Mouse (Mus musculus): Measurements from ENCODE around the gene Zfp963. TPM values are rescaled to one million over a fixed set of nuclear protein-coding genes. Genes with fewer than 3 reads are reported as not detected.
"Not testable (repeated sequence)": the region's sequence is repeated elsewhere in the genome, so short reads cannot be mapped to it uniquely, and the experiment has no call there.

Gene Zfp963
- polyA plus RNA-seq, 1 experiment from 2014 or later = 6.3 TPM

GRCm38 (mm10) chr8:69716403-69717231, 33.2 kb downstream of the Zfp963 start:
- Histone ChIP-seq H3K4me3 (peak overlapping the region; percentile 84), H3K9me3 (no peaks in the 10 kb centered on the region), H3K4me1 (replicated peaks) (peaks cover 18% of the 10 kb centered on the region), H3K36me3 (peaks cover 21% of the 10 kb centered on the region), H3K27me3 (ENCODE audit: insufficient read depth, poor library complexity, severe bottlenecking) (no peaks in the 10 kb centered on the region), H3K27ac (peak overlapping the region; percentile 98)
- WGBS = under 1% methylated on average over 52 of the region's 52 CpGs
- peak; percentile 95 for DNase-seq (ENCODE audit: low spot score)

GRCm38 (mm10) chr8:69715366-69715765, 34.4 kb downstream of the Zfp963 start:
- DNase-seq (ENCODE audit: low spot score) = no peak
- H3K36me3 ChIP-seq = peaks cover 34% of the 10 kb centered on the region
- H3K27me3 ChIP-seq (ENCODE audit: insufficient read depth, poor library complexity, severe bottlenecking) = no peaks in the 10 kb centered on the region
- WGBS = 82% methylated on average over 6 of the region's 6 CpGs
- no peaks in the 10 kb centered on the region for H3K9me3 ChIP-seq
- H3K27ac ChIP-seq = no peak overlapping the region
- peaks cover 18% of the 10 kb centered on the region for H3K4me1 ChIP-seq (replicated peaks)
- peak overlapping the region; percentile 84 for H3K4me3 ChIP-seq

GRCm38 (mm10) chr8:69713516-69713915, 36.3 kb downstream of the Zfp963 start:
- WGBS = 95% methylated on average over 8 of the region's 8 CpGs
- peaks cover 18% of the 10 kb centered on the region for H3K4me1 ChIP-seq (replicated peaks)
- H3K4me3 ChIP-seq = no peak overlapping the region
- no peaks in the 10 kb centered on the region for H3K27me3 ChIP-seq (ENCODE audit: insufficient read depth, poor library complexity, severe bottlenecking)
- H3K27ac ChIP-seq = no peak overlapping the region
- no peak for DNase-seq (ENCODE audit: low spot score)
- peaks cover 52% of the 10 kb centered on the region for H3K36me3 ChIP-seq
- H3K9me3 ChIP-seq = 0 out of 2 replicates have a peak, but pooled peaks cover 4% of the 10 kb centered on the region

DNA sequence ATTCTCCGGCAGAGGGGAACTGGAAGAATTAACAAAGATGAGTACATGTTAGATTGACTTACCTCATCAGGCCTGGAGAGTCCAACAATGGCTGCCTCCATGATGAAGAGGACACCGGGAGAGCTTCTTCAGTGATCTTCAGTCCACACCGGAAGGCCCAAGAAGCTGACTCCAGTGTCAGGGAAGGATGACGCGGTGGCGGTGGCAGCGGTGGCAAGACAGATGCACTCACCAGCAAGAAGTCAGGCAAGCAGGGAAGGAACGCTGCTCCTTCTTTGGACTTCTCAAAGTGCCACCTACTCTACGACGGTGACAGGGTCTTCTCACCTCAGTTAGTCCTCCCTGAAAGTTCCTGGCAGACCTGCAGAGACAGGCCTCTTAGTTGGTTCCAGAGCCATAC, 39.1 kb downstream of the Zfp963 start, which contains the start of gene Zfp869:
Gene Zfp869 (minus strand): TSS at position 101 of the 400 bp plus-strand sequence.
- not testable (repeated sequence) for DNase-seq (ENCODE audit: low spot score); H3K27ac ChIP-seq; H3K4me3 ChIP-seq; H3K27me3 ChIP-seq (ENCODE audit: insufficient read depth, poor library complexity, severe bottlenecking)
- Histone ChIP-seq H3K4me1 (replicated peaks) (peaks cover 12% of the 10 kb centered on the region), H3K9me3 (peaks cover 15% of the 10 kb centered on the region; the same call in 1 of the 2 replicates), H3K36me3 (peaks cover 81% of the 10 kb centered on the region)
- WGBS = 98% methylated on average over 10 of the region's 10 CpGs

DNA sequence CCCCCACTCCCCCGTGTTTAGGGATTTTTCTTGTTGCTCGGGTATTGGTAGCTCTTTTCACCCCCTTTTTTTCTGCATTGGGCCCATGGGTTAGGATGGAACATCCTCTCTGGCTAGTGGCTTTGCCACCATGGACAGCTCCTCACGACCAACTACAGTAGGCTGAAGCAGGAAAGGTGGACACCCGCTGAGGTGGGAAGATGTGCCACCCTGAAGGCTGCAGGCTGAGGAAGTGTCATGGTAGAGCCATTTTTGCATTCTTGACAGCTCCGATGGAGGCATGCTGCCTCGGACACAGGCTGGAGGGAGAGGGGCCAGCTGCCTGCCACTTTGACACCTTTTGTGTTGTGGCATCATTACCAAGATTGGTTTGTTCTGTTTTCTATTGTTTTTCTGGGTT, 48.0 kb downstream of the Zfp963 start:
- peaks cover 16% of the 10 kb centered on the region; the same call in 1 of the 2 replicates for H3K9me3 ChIP-seq
- H3K36me3 ChIP-seq = peaks cover 52% of the 10 kb centered on the region
- H3K27ac ChIP-seq = no peak overlapping the region
- no peaks in the 10 kb centered on the region for H3K27me3 ChIP-seq (ENCODE audit: insufficient read depth, poor library complexity, severe bottlenecking)
- no peak overlapping the region for H3K4me3 ChIP-seq
- 73% methylated on average over 6 of the region's 6 CpGs for WGBS
- no peak for DNase-seq (ENCODE audit: low spot score)
- no peaks in the 10 kb centered on the region for H3K4me1 ChIP-seq (replicated peaks)

Other genes starting within 250 kb of the Zfp963 start
- gene Gm7697, start 227.0 kb downstream of the Zfp963 start, polyA plus RNA-seq (2016; fragmentation: Nextera tagmentation; extraction: Ambion mirVana) = not detected in 2 replicates
- gene Zfp868, start 124.4 kb downstream of the Zfp963 start, polyA plus RNA-seq (2016; fragmentation: Nextera tagmentation; extraction: Ambion mirVana) = 34.3 and 36.8 TPM in 2 replicates
- 2.3 and 2.8 TPM in 2 replicates for gene Zfp964, start 95.5 kb downstream of the Zfp963 start, polyA plus RNA-seq (2016; fragmentation: Nextera tagmentation; extraction: Ambion mirVana)
- 28.0 and 34.2 TPM in 2 replicates for gene Zfp869, start 39.2 kb downstream of the Zfp963 start, polyA plus RNA-seq (2016; fragmentation: Nextera tagmentation; extraction: Ambion mirVana)
- 0.58 and 1.1 TPM in 2 replicates for gene Gm20422, start 24.9 kb upstream of the Zfp963 start, polyA plus RNA-seq (2016; fragmentation: Nextera tagmentation; extraction: Ambion mirVana)
- gene Atp13a1, start 41.2 kb upstream of the Zfp963 start, polyA plus RNA-seq (2016; fragmentation: Nextera tagmentation; extraction: Ambion mirVana) = 61.1 and 61.6 TPM in 2 replicates
- 31.5 and 33.1 TPM in 2 replicates for gene Zfp866, start 41.2 kb upstream of the Zfp963 start, polyA plus RNA-seq (2016; fragmentation: Nextera tagmentation; extraction: Ambion mirVana)
- gene Gmip, start 58.7 kb upstream of the Zfp963 start, polyA plus RNA-seq (2016; fragmentation: Nextera tagmentation; extraction: Ambion mirVana) = 10.4 and 16.5 TPM in 2 replicates
- gene Lpar2, start 72.5 kb upstream of the Zfp963 start, polyA plus RNA-seq (2016; fragmentation: Nextera tagmentation; extraction: Ambion mirVana) = 0.63 and 0.73 TPM in 2 replicates
- gene Pbx4, start 82.5 kb upstream of the Zfp963 start, polyA plus RNA-seq (2016; fragmentation: Nextera tagmentation; extraction: Ambion mirVana) = 39.8 and 49.9 TPM in 2 replicates
- 0.44 and 0.47 TPM in 2 replicates for gene Cilp2, start 137.7 kb upstream of the Zfp963 start, polyA plus RNA-seq (2016; fragmentation: Nextera tagmentation; extraction: Ambion mirVana)
- 4.7 and 4.8 TPM in 2 replicates for gene Tssk6, start 152.2 kb upstream of the Zfp963 start, polyA plus RNA-seq (2016; fragmentation: Nextera tagmentation; extraction: Ambion mirVana)
- 166 and 177 TPM in 2 replicates for gene Ndufa13, start 152.6 kb upstream of the Zfp963 start, polyA plus RNA-seq (2016; fragmentation: Nextera tagmentation; extraction: Ambion mirVana)
- 4.9 and 7.3 TPM in 2 replicates for gene Yjefn3, start 152.7 kb upstream of the Zfp963 start, polyA plus RNA-seq (2016; fragmentation: Nextera tagmentation; extraction: Ambion mirVana)
- 46.9 and 50.3 TPM in 2 replicates for gene Gatad2a, start 246.4 kb upstream of the Zfp963 start, polyA plus RNA-seq (2016; fragmentation: Nextera tagmentation; extraction: Ambion mirVana)

All from hindbrain, embryonic 10.5 days (tissue).